Mouse (Mus musculus): ENCODE measurements around the gene Nsrp1. TPM values are rescaled to one million over a fixed set of nuclear protein-coding genes. Genes with fewer than 3 reads are reported as not detected.

Gene Nsrp1
- total and polyA plus RNA-seq, 2 experiments, result 0.75 to 3.7 TPM

DNA sequence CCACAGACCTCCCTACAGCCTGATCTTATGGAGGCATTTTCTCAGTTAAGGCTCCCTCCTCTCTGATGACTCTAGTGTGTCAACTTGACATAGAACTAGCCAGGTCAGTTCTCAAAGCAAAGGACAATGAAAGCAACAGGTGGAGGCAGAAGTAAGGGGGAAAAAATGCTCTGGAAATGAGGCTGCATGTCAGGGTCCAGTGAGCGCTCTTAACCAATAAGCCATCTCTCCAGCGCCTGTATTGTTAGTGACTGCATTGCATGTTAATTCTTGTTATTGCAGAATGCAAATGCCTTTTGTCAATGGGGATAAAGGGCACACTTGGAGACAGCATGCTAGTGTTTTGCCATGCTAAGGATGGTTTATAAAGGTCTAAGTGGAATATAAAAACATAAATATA lies 35.4 kb downstream of the Nsrp1 start:
- Histone ChIP-seq H3K36me3 (ENCODE audit: control insufficient read depth, insufficient read depth, low read length) (peaks cover 20% of the 10 kb centered on the region), H3K27me3 (ENCODE audit: control insufficient read depth, insufficient read depth, low read length) (no peaks in the 10 kb centered on the region), H3K9ac (ENCODE audit: low read depth, low read length) (no peak overlapping the region), H3K4me3 (ENCODE audit: insufficient read depth, low read depth, low read length) (no peak overlapping the region), H3K27ac (replicated peaks; ENCODE audit: insufficient read depth, low read depth, low read length) (no peak overlapping the region), H3K4me1 (ENCODE audit: control insufficient read depth, insufficient read depth, low read length) (no peaks in the 10 kb centered on the region), H3K79me2 (ENCODE audit: control insufficient read depth, insufficient read depth, low read length) (no peaks in the 10 kb centered on the region)
- DNase-seq (ENCODE audit: extremely low read depth, low read depth, low spot score), result no peak
- TF ChIP-seq POLR2A (IDR thresholded peaks at IDR 0.05; ENCODE audit: extremely low read depth, insufficient read depth, low read length), result no peak
- 97% methylated on average over 2 of the region's 2 CpGs for WGBS

- no peak overlapping the region for H3K4me3 ChIP-seq (ENCODE audit: insufficient read depth, low read depth, low read length)
- H3K27me3 ChIP-seq (ENCODE audit: control insufficient read depth, insufficient read depth, low read length), result no peaks in the 10 kb centered on the region
- no peaks in the 10 kb centered on the region for H3K79me2 ChIP-seq (ENCODE audit: control insufficient read depth, insufficient read depth, low read length)
- no peak overlapping the region for H3K27ac ChIP-seq (replicated peaks; ENCODE audit: insufficient read depth, low read depth, low read length)
- no peak for DNase-seq (ENCODE audit: extremely low read depth, low read depth, low spot score)
- 94% methylated on average over 4 of the region's 4 CpGs for WGBS
- H3K36me3 ChIP-seq (ENCODE audit: control insufficient read depth, insufficient read depth, low read length), result peaks cover 15% of the 10 kb centered on the region
- TF ChIP-seq POLR2A (IDR thresholded peaks at IDR 0.05; ENCODE audit: extremely low read depth, insufficient read depth, low read length) (no peak), CTCF (IDR thresholded peaks at IDR 0.05; ENCODE audit: low read depth, low read length) (no peak)
- H3K4me1 ChIP-seq (ENCODE audit: control insufficient read depth, insufficient read depth, low read length), result no peaks in the 10 kb centered on the region
- H3K9ac ChIP-seq (ENCODE audit: low read depth, low read length), result no peak overlapping the region
Measured at GRCm38 (mm10) chr11:77041891-77042290, 36.3 kb downstream of the Nsrp1 start.

DNA sequence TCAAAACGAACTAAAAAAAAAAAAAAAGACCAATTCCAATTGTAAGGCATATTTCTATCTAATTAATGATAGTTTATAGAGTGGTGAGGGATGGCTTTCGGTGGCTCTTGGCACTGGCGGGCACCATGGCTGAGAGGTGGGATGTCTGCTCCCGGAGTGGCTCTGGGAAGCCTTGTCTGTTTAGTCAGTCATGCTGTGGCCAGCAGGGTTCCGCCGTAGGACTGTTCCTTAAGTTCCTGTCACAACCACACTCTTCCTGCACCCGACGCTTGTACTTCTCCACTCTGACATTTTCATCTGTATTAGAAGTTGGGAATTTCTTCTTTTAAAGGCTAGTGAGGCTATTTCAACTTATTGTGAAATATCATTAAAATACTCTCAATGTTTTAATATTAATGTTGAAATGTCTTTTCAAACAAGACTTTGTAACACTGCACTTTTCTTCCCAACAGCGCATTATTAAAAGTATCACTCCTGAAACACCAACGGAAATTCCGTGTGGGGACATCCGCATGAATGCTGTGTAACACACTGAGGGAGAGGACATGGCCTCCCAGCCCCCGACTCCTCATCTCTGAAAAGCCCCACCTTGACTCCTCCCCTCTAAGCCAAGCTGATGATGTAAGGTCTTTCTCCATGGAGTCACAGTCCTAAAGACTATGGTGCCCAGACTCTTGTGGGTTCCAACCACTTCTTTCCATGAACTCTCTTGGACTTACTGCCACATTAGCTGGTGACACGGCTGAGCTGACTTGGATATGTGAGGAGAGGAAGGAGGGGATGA lies 46.9 kb downstream of the Nsrp1 start:
- WGBS, result 85% methylated on average over 14 of the region's 14 CpGs

GRCm38 (mm10) chr11:77028157-77028556 lies 50.1 kb downstream of the Nsrp1 start:
- Histone ChIP-seq H3K27ac (replicated peaks; ENCODE audit: insufficient read depth, low read depth, low read length) (peak overlapping the region; percentile 58), H3K79me2 (ENCODE audit: control insufficient read depth, insufficient read depth, low read length) (no peaks in the 10 kb centered on the region), H3K4me1 (ENCODE audit: control insufficient read depth, insufficient read depth, low read length) (peaks cover 6% of the 10 kb centered on the region; the same call in 1 of the 2 replicates), H3K4me3 (ENCODE audit: insufficient read depth, low read depth, low read length) (no peak overlapping the region), H3K36me3 (ENCODE audit: control insufficient read depth, insufficient read depth, low read length) (no peaks in the 10 kb centered on the region), H3K27me3 (ENCODE audit: control insufficient read depth, insufficient read depth, low read length) (no peaks in the 10 kb centered on the region), H3K9ac (ENCODE audit: low read depth, low read length) (no peak overlapping the region)
- DNase-seq (ENCODE audit: extremely low read depth, low read depth, low spot score), result peak; percentile 87
- no peak for TF ChIP-seq CTCF (IDR thresholded peaks at IDR 0.05; ENCODE audit: low read depth, low read length)
- no peak for TF ChIP-seq POLR2A (IDR thresholded peaks at IDR 0.05; ENCODE audit: extremely low read depth, insufficient read depth, low read length)
- WGBS, result 42% methylated on average over 3 of the region's 3 CpGs

More for the DNA sequence above, 46.9 kb downstream of the Nsrp1 start:
- no peaks in the 10 kb centered on the region for H3K79me2 ChIP-seq (ENCODE audit: control insufficient read depth, insufficient read depth, low read length)
- no peaks in the 10 kb centered on the region for H3K27me3 ChIP-seq (ENCODE audit: control insufficient read depth, insufficient read depth, low read length)
- peaks cover 6% of the 10 kb centered on the region; the same call in 1 of the 2 replicates for H3K4me1 ChIP-seq (ENCODE audit: control insufficient read depth, insufficient read depth, low read length)
- no peak overlapping the region for H3K9ac ChIP-seq (ENCODE audit: low read depth, low read length)
- no peak for DNase-seq (ENCODE audit: extremely low read depth, low read depth, low spot score)
- no peak overlapping the region for H3K4me3 ChIP-seq (ENCODE audit: insufficient read depth, low read depth, low read length)
- no peaks in the 10 kb centered on the region for H3K36me3 ChIP-seq (ENCODE audit: control insufficient read depth, insufficient read depth, low read length)
- TF ChIP-seq POLR2A (IDR thresholded peaks at IDR 0.05; ENCODE audit: extremely low read depth, insufficient read depth, low read length), result no peak
- TF ChIP-seq CTCF (IDR thresholded peaks at IDR 0.05; ENCODE audit: low read depth, low read length), result no peak
- no peak overlapping the region for H3K27ac ChIP-seq (replicated peaks; ENCODE audit: insufficient read depth, low read depth, low read length)

DNA sequence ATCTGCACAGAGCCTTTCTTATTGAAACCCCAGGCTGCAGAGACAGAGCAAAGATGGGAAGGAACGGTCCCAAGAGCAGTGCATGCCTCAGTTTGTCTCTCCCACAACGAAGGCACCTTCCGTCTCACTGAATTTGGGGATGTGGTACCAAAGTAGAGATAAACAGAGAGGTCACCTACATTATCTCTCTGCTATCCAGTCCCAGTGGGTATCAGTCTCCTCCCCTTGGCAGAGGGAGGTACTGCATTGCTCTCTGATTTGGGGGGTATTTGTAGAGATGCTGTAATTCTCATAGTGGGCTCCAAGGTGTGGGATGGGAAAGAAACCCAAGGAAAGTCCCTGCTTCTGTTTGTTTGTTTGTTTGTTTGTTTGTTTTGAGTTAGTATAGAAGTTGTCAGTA lies 51.7 kb downstream of the Nsrp1 start:
- H3K4me1 ChIP-seq (ENCODE audit: control insufficient read depth, insufficient read depth, low read length), result peaks cover 10% of the 10 kb centered on the region; the same call in 1 of the 2 replicates
- no peaks in the 10 kb centered on the region for H3K36me3 ChIP-seq (ENCODE audit: control insufficient read depth, insufficient read depth, low read length)
- no peak overlapping the region for H3K9ac ChIP-seq (ENCODE audit: low read depth, low read length)
- H3K27ac ChIP-seq (replicated peaks; ENCODE audit: insufficient read depth, low read depth, low read length), result no peak overlapping the region
- no peak overlapping the region for H3K4me3 ChIP-seq (ENCODE audit: insufficient read depth, low read depth, low read length)
- H3K79me2 ChIP-seq (ENCODE audit: control insufficient read depth, insufficient read depth, low read length), result no peaks in the 10 kb centered on the region
- no peak for DNase-seq (ENCODE audit: extremely low read depth, low read depth, low spot score)
- WGBS, result 79% methylated on average over 3 of the region's 3 CpGs
- H3K27me3 ChIP-seq (ENCODE audit: control insufficient read depth, insufficient read depth, low read length), result no peaks in the 10 kb centered on the region
- TF ChIP-seq CTCF (IDR thresholded peaks at IDR 0.05; ENCODE audit: low read depth, low read length) (0 out of 2 replicates have a peak, but pooled peaks have one; percentile 4), POLR2A (IDR thresholded peaks at IDR 0.05; ENCODE audit: extremely low read depth, insufficient read depth, low read length) (no peak)

All from liver, adult 2 months (tissue).